Mouse (Mus musculus) myocyte (in vitro differentiated cells): ENCODE data around the gene Crocc2. TPM values are rescaled to one million over a fixed set of nuclear protein-coding genes. Genes with fewer than 3 reads are reported as not detected.

Experiments used
- H3K27me3 ChIP-seq: one replicate; pipeline ENCODE4 v1.6.1; 2011; ENCODE audit not compliant: control insufficient read depth, insufficient read depth, insufficient read length
- H3K36me3 ChIP-seq: one replicate; pipeline ENCODE4 v1.6.1; 2011; ENCODE audit not compliant: control insufficient read depth, insufficient read depth
- H3K4me2 ChIP-seq: one replicate; pipeline ENCODE4 v1.6.1; 2011; ENCODE audit warnings: low read depth, control low read depth
- H3K4me3 ChIP-seq: one replicate; pipeline ENCODE4 v1.5.1; 2011; ENCODE audit warnings: mild to moderate bottlenecking, control low read depth, moderate library complexity
- H3K79me2 ChIP-seq: one replicate; pipeline ENCODE4 v1.6.1; 2011; ENCODE audit not compliant: control insufficient read depth, insufficient read depth
- H3ac ChIP-seq: one replicate; pipeline ENCODE4 v1.6.1; 2011; ENCODE audit not compliant: control insufficient read depth, insufficient read length
- CEBPB ChIP-seq: IDR thresholded peaks from 2 replicates; pipeline ENCODE4 v1.6.1; 2011; ENCODE audit warnings: mild to moderate bottlenecking, moderate library complexity; ENCODE audit not compliant: poor library complexity, insufficient read depth, severe bottlenecking
- E2F4 ChIP-seq: IDR thresholded peaks from one replicate; pipeline ENCODE4 v1.6.1; 2011; ENCODE audit warnings: mild to moderate bottlenecking, control low read depth, moderate library complexity; ENCODE audit not compliant: insufficient read depth
- MAX ChIP-seq: IDR thresholded peaks from one replicate; pipeline ENCODE4 v1.6.1; 2011; ENCODE audit warnings: low read depth, mild to moderate bottlenecking, control low read depth
- MYOD1 ChIP-seq, 3 experiments: IDR thresholded peaks; one replicate each; pipeline ENCODE4 v1.6.1; 2011; ENCODE audit warnings: control low read depth in 2 of 3, low read depth in 2 of 3, mild to moderate bottlenecking in 2 of 3, moderate library complexity in 1 of 3; ENCODE audit not compliant: insufficient read length in 2 of 3, control insufficient read depth in 1 of 3
- MYOG ChIP-seq, 3 experiments: IDR thresholded peaks; one replicate each; pipeline ENCODE4 v1.6.1; 2011; ENCODE audit warnings: control low read depth in 2 of 3, low read depth in 2 of 3, mild to moderate bottlenecking in 2 of 3; ENCODE audit not compliant: insufficient read length in 2 of 3, control insufficient read depth in 1 of 3, insufficient read depth in 1 of 3
- POLR2A ChIP-seq: IDR thresholded peaks from one replicate; pipeline ENCODE4 v1.6.1; 2011; ENCODE audit warnings: low read depth, mild to moderate bottlenecking, control low read depth, moderate library complexity; ENCODE audit not compliant: insufficient read length
- POLR2AphosphoS2 ChIP-seq: IDR thresholded peaks from one replicate; pipeline ENCODE4 v1.6.1; 2011; ENCODE audit warnings: low read depth, control low read depth; ENCODE audit not compliant: insufficient read length
- REST ChIP-seq: IDR thresholded peaks from one replicate; pipeline ENCODE4 v1.6.1; 2011; ENCODE audit warnings: mild to moderate bottlenecking, control low read depth, moderate library complexity; ENCODE audit not compliant: insufficient read depth, insufficient read length
- SRF ChIP-seq: IDR thresholded peaks from one replicate; pipeline ENCODE4 v1.6.1; 2011; ENCODE audit warnings: low read depth; ENCODE audit not compliant: control insufficient read depth, insufficient read length
- TCF12 ChIP-seq: IDR thresholded peaks from one replicate; pipeline ENCODE4 v1.6.1; 2011; ENCODE audit warnings: mild to moderate bottlenecking, control low read depth; ENCODE audit not compliant: poor library complexity, insufficient read depth, severe bottlenecking
- TCF3 ChIP-seq: IDR thresholded peaks from one replicate; pipeline ENCODE4 v1.6.1; 2011; ENCODE audit warnings: low read depth, control low read depth; ENCODE audit not compliant: insufficient read length
- USF1 ChIP-seq: IDR thresholded peaks from one replicate; pipeline ENCODE4 v1.6.1; 2011; ENCODE audit warnings: low read depth, mild to moderate bottlenecking, control low read depth, moderate library complexity
- polyA plus RNA-seq: library from polyadenylated mRNA; unstranded; fragments of >200 nt; fragmentation: generic; extraction: Trizol; gene quantifications from one replicate; pipeline ENCODE4 v1.2.1, GENCODE M21; 2012; ENCODE audit warnings: missing spikeins

The Crocc2 gene
- polyA plus RNA-seq, 1 experiment = not detected

- H3K27me3 ChIP-seq = no peaks in the 10 kb centered on the region
- no peak overlapping the region for H3ac ChIP-seq
- TF ChIP-seq MAX = no peak
- TF ChIP-seq SRF = no peak
- no peak for TF ChIP-seq E2F4
- TF ChIP-seq TCF12 = no peak
- no peak for TF ChIP-seq MYOG (IDR thresholded peaks at IDR 0.05; ENCODE audit: control insufficient read depth in 1 of 3, insufficient read depth in 1 of 3, insufficient read length in 2 of 3, low read depth in 2 of 3)
- no peak for TF ChIP-seq USF1
- no peak for TF ChIP-seq POLR2AphosphoS2
- no peak for TF ChIP-seq TCF3
- TF ChIP-seq MYOD1 (IDR thresholded peaks at IDR 0.05; ENCODE audit: control insufficient read depth in 1 of 3, insufficient read length in 2 of 3, low read depth in 2 of 3) = no peak
- no peak for TF ChIP-seq REST
- TF ChIP-seq POLR2A = no peak
- no peak for TF ChIP-seq CEBPB
Measured at GRCm38 (mm10) chr1:93162588-93162987, 5.9 kb upstream of the Crocc2 start.

GRCm38 (mm10) chr1:93165447-93165846 lies 3.1 kb upstream of the Crocc2 start:
- Histone ChIP-seq H3K27me3 (no peaks in the 10 kb centered on the region), H3K79me2 (no peaks in the 10 kb centered on the region), H3K4me2 (peak overlapping the region; percentile 0), H3K4me3 (no peak overlapping the region), H3K36me3 (no peaks in the 10 kb centered on the region), H3ac (no peak overlapping the region)
- peak in 2 of 3 experiments; percentile 36 to 61 for TF ChIP-seq MYOG (IDR thresholded peaks at IDR 0.05; ENCODE audit: control insufficient read depth in 1 of 3, insufficient read depth in 1 of 3, insufficient read length in 2 of 3, low read depth in 2 of 3)
- no peak for TF ChIP-seq E2F4
- no peak for TF ChIP-seq REST
- TF ChIP-seq USF1 = peak; percentile 91
- no peak for TF ChIP-seq CEBPB
- TF ChIP-seq SRF = peak; percentile 28
- no peak for TF ChIP-seq MAX
- no peak for TF ChIP-seq POLR2AphosphoS2
- TF ChIP-seq TCF3 = no peak
- TF ChIP-seq POLR2A = no peak
- peak in 2 of 3 experiments; percentile 62 to 90 for TF ChIP-seq MYOD1 (IDR thresholded peaks at IDR 0.05; ENCODE audit: control insufficient read depth in 1 of 3, insufficient read length in 2 of 3, low read depth in 2 of 3)
- peak; percentile 1 for TF ChIP-seq TCF12

More at GRCm38 (mm10) chr1:93162588-93162987, 5.9 kb upstream of the Crocc2 start:
- Histone ChIP-seq H3K4me2 (no peak overlapping the region), H3K79me2 (no peaks in the 10 kb centered on the region), H3K36me3 (no peaks in the 10 kb centered on the region), H3K4me3 (no peak overlapping the region)

- no peak overlapping the region for H3ac ChIP-seq
- H3K36me3 ChIP-seq = no peaks in the 10 kb centered on the region
- TF ChIP-seq TCF3 (no peak), TCF12 (no peak), SRF (no peak), E2F4 (no peak), REST (no peak), POLR2A (no peak), POLR2AphosphoS2 (no peak)
- no peaks in the 10 kb centered on the region for H3K79me2 ChIP-seq
- H3K4me3 ChIP-seq = no peak overlapping the region
- H3K4me2 ChIP-seq = peak overlapping the region; percentile 18
- no peaks in the 10 kb centered on the region for H3K27me3 ChIP-seq
Measured at GRCm38 (mm10) chr1:93166346-93167079, 2.0 kb upstream of the Crocc2 start.

GRCm38 (mm10) chr1:93173665-93174064 lies 5.1 kb downstream of the Crocc2 start:
- Histone ChIP-seq H3K4me2 (peak overlapping the region; percentile 45), H3K36me3 (no peaks in the 10 kb centered on the region), H3K4me3 (no peak overlapping the region), H3ac (no peak overlapping the region), H3K79me2 (no peaks in the 10 kb centered on the region), H3K27me3 (no peaks in the 10 kb centered on the region)
- TF ChIP-seq REST (no peak), MYOG (IDR thresholded peaks at IDR 0.05; ENCODE audit: control insufficient read depth in 1 of 3, insufficient read depth in 1 of 3, insufficient read length in 2 of 3, low read depth in 2 of 3) (no peak), POLR2AphosphoS2 (no peak), MAX (no peak), POLR2A (no peak)

GRCm38 (mm10) chr1:93174399-93174798 lies 5.9 kb downstream of the Crocc2 start:
- TF ChIP-seq SRF (no peak), POLR2AphosphoS2 (no peak), MYOG (IDR thresholded peaks at IDR 0.05; ENCODE audit: control insufficient read depth in 1 of 3, insufficient read depth in 1 of 3, insufficient read length in 2 of 3, low read depth in 2 of 3) (no peak), USF1 (no peak), MAX (no peak), MYOD1 (IDR thresholded peaks at IDR 0.05; ENCODE audit: control insufficient read depth in 1 of 3, insufficient read length in 2 of 3, low read depth in 2 of 3) (no peak), POLR2A (no peak), E2F4 (no peak), REST (no peak), TCF3 (no peak)
- H3K4me3 ChIP-seq = no peak overlapping the region
- H3K36me3 ChIP-seq = no peaks in the 10 kb centered on the region
- H3K27me3 ChIP-seq = no peaks in the 10 kb centered on the region
- H3ac ChIP-seq = no peak overlapping the region
- H3K79me2 ChIP-seq = no peaks in the 10 kb centered on the region
- H3K4me2 ChIP-seq = no peak overlapping the region
